Mouse (Mus musculus): Measurements from ENCODE around the gene Synpo2. TPM values are rescaled to one million over a fixed set of nuclear protein-coding genes. Genes with fewer than 3 reads are reported as not detected.

The Synpo2 gene
- total RNA-seq, 2 experiments from 2014 or later = 3.8 TPM

GRCm38 (mm10) chr3:123204658-123205057, 31.3 kb downstream of the Synpo2 start:
- no peak for DNase-seq

GRCm38 (mm10) chr3:123201798-123202197, 34.2 kb downstream of the Synpo2 start:
- DNase-seq = no peak

- no peak for DNase-seq
Measured at GRCm38 (mm10) chr3:123193740-123194139, 42.2 kb downstream of the Synpo2 start.

- DNase-seq = no peak
Measured at GRCm38 (mm10) chr3:123191602-123192001, 44.3 kb downstream of the Synpo2 start.

GRCm38 (mm10) chr3:123190329-123190728, 45.6 kb downstream of the Synpo2 start:
- no peak for DNase-seq

GRCm38 (mm10) chr3:123189826-123190225, 46.1 kb downstream of the Synpo2 start:
- no peak for DNase-seq

- DNase-seq = no peak
Measured at GRCm38 (mm10) chr3:123188616-123189230, 47.2 kb downstream of the Synpo2 start.

GRCm38 (mm10) chr3:123187370-123188124, 48.4 kb downstream of the Synpo2 start:
- DNase-seq = no peak

DNA sequence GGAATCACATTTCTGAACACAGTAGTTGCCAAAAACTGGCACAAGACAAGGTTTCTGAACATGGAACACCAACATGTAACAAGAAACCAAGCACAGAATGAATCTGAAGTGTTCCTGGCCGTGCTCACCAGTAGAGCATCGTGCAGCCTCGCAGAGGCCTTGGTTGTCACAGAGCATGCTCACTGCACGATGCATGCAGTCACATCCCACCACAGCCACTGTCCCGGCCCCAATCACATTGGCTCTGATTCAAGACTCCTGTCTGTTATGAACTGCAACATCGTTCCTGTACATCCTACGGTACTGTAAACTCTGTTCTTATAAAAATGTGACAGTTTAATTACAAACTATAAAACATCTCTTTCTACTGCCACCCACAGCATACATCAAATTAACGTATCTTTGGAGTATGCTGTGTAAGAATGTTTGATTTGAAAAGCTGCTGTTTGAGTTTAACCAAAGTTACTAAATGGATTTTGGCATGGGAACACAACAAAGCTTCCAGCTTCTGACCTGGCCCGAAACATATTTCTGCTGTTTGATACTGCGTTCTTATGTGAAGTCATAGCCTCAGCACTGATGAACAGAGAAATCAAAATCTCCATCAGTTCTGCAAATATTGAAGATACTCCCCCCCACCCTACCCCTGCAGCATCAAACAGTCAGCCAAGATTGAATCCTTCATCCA, 50.6 kb downstream of the Synpo2 start:
- no peak for DNase-seq

DNA sequence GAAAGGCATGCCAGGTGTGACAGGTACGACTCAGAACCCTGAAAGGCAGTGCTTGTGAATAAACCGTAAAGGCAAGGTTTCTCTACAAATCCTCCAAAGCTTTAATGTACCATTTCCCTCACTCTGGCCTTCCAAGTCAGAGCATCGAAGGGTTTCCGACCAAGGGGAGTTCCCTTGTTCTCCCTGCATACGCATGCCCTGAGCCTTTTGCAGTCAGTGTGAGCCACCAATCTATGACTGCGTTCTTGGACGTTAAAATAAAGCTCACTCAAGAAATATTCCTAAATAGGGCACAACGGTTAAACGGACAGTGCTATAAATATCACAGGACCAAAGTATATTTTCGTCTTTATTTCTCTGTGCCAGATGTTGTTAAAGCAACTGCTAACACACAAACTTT, 51.7 kb downstream of the Synpo2 start:
- no peak for DNase-seq

- DNase-seq = no peak
Measured at GRCm38 (mm10) chr3:123179508-123179907, 56.4 kb downstream of the Synpo2 start.

DNA sequence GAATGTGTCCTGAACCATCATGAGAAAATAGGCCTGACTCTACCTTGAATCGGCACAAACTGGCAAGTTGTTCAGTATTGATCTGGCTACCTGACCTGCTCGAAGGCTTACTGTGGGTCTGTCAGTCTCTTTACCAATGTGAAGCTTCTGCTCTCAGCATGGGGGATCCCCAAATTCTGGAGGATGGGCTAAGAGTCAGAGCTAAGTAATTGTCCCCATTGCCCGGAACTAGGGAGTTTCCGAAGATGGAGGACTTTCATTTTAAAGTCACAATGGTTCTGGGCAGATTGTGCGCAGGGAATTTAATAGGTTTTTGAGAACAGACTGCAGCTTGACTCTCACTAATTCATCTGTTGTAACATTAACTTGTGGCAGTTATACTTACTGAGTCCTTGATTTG, 56.9 kb downstream of the Synpo2 start:
- no peak for DNase-seq

DNA sequence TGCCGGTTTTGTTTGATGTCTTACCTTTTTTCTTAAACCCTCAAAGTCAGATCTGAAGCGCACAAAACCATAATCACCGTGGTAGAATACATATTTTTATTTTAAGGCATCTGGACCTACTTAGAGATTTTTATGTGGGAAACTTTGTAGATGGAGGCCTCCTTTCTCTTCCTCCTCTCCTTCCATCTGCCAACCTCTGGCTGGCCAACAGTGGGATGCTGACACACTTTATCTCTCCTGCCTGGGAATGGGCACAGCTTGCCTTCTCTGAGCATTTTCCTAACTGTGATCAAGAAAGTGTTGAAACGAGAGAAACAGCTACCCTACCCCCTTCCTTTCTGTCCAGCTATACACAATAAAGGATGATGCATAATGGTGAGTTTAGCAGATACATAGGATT, 57.5 kb downstream of the Synpo2 start:
- no peak for DNase-seq

GRCm38 (mm10) chr3:123176366-123177334, 59.3 kb downstream of the Synpo2 start:
- no peak for DNase-seq

DNA sequence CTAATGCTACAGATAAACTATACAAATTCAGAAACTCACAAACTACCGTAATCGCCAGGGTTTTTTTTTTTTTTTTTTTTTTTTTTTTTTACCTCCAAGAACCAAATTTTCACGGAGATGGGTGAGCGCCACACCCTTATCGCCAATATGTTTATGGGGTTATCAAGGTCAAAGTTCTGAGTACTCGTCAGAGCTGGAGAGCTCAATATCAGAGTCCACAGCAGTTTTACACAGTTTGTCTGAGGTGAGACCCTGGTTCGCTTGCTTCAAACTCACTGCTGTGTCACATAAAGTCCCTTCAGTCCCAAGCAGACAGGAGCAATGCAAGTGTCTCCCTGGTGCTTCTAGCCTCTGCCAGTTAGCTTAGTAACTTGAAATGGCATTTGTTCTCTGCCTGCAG, 60.8 kb downstream of the Synpo2 start:
- DNase-seq = no peak

DNA sequence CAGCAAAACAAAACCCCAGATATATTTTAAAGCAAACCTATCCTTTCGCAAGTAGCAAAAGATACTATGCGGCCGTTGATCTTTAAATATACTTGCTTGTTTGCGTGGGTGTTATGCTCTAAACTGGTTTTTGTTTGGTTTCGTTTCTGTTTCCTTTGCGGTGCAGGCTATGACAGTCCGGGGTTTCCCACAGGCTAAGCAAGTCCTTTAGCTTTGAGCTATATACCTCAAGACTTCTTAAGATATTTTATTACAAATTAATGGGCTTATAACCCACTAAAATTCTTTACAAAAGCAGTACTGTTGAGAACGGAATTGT, 61.6 kb downstream of the Synpo2 start:
- no peak for DNase-seq

- DNase-seq = no peak
Measured at GRCm38 (mm10) chr3:123173553-123174378, 62.2 kb downstream of the Synpo2 start.

DNA sequence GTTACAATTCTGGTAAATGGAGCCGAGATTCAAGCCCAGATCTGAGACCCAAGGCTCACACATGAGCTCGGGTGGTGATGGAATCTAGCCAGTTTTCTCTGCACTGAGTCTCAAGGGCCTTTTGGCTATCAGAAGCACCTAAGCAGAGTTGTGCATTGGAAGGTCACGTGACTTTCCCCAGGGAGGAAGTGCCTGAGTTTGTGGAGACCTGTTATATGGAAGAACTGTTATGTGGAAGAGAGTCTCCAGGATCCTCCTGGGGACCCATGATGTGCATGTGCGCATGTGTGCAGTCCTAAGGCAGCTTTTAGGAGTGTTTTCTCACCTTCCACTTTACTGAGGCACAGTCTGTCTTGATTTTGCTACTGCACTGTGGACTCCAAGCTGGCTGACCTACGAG, 63.8 kb downstream of the Synpo2 start:
- no peak for DNase-seq

GRCm38 (mm10) chr3:123169398-123169797, 66.6 kb downstream of the Synpo2 start:
- DNase-seq = no peak

- DNase-seq = peak in 1 of 2 experiments; percentile 40
Measured at GRCm38 (mm10) chr3:123168815-123169214, 67.1 kb downstream of the Synpo2 start.

GRCm38 (mm10) chr3:123166450-123166849, 69.5 kb downstream of the Synpo2 start:
- no peak for DNase-seq

- no peak for DNase-seq
Measured at GRCm38 (mm10) chr3:123164183-123164582, 71.8 kb downstream of the Synpo2 start.
